Mouse (Mus musculus): ENCODE measurements around the gene Nkpd1. TPM values are rescaled to one million over a fixed set of nuclear protein-coding genes. Genes with fewer than 3 reads are reported as not detected.

Nkpd1 gene
- polyA plus RNA-seq, 1 experiment from 2014 or later, result not detected

Other genes starting within 250 kb of the Nkpd1 start
- 53.2 and 54.9 TPM in 2 replicates for gene Vasp, start 246.0 kb upstream of the Nkpd1 start, polyA plus RNA-seq (2014; fragmentation: Nextera tagmentation; extraction: Ambion mirVana)
- gene Ppm1n, start 237.8 kb upstream of the Nkpd1 start, polyA plus RNA-seq (2014; fragmentation: Nextera tagmentation; extraction: Ambion mirVana), result not detected in 2 replicates
- 15.8 and 17.5 TPM in 2 replicates for gene Rtn2, start 235.2 kb upstream of the Nkpd1 start, polyA plus RNA-seq (2014; fragmentation: Nextera tagmentation; extraction: Ambion mirVana)
- not detected in 2 replicates for gene Fosb, start 207.8 kb upstream of the Nkpd1 start, polyA plus RNA-seq (2014; fragmentation: Nextera tagmentation; extraction: Ambion mirVana)
- 87.1 and 94.5 TPM in 2 replicates for gene Ercc1, start 173.1 kb upstream of the Nkpd1 start, polyA plus RNA-seq (2014; fragmentation: Nextera tagmentation; extraction: Ambion mirVana)
- 20.1 and 21.5 TPM in 2 replicates for gene Cd3eap, start 158.4 kb upstream of the Nkpd1 start, polyA plus RNA-seq (2014; fragmentation: Nextera tagmentation; extraction: Ambion mirVana)
- gene Ppp1r13l, start 158.1 kb upstream of the Nkpd1 start, polyA plus RNA-seq (2014; fragmentation: Nextera tagmentation; extraction: Ambion mirVana), result 4.7 and 5.2 TPM in 2 replicates
- 7.1 and 8.2 TPM in 2 replicates for gene Ercc2, start 135.8 kb upstream of the Nkpd1 start, polyA plus RNA-seq (2014; fragmentation: Nextera tagmentation; extraction: Ambion mirVana)
- 3.9 and 5.6 TPM in 2 replicates for gene Klc3, start 113.7 kb upstream of the Nkpd1 start, polyA plus RNA-seq (2014; fragmentation: Nextera tagmentation; extraction: Ambion mirVana)
- gene Ckm, start 113.1 kb upstream of the Nkpd1 start, polyA plus RNA-seq (2014; fragmentation: Nextera tagmentation; extraction: Ambion mirVana), result 0.17 TPM in 1 of 2 replicates, not detected in the other
- 7.9 and 8.6 TPM in 2 replicates for gene Mark4, start 59.0 kb upstream of the Nkpd1 start, polyA plus RNA-seq (2014; fragmentation: Nextera tagmentation; extraction: Ambion mirVana)
- 1.2 and 1.7 TPM in 2 replicates for gene Exoc3l2, start 54.5 kb upstream of the Nkpd1 start, polyA plus RNA-seq (2014; fragmentation: Nextera tagmentation; extraction: Ambion mirVana)
- gene Bloc1s3, start 9.5 kb upstream of the Nkpd1 start, polyA plus RNA-seq (2014; fragmentation: Nextera tagmentation; extraction: Ambion mirVana), result 2.3 and 2.6 TPM in 2 replicates
- gene Trappc6a, start 9.4 kb upstream of the Nkpd1 start, polyA plus RNA-seq (2014; fragmentation: Nextera tagmentation; extraction: Ambion mirVana), result 51.7 and 58.2 TPM in 2 replicates
- 3.6 and 3.7 TPM in 2 replicates for gene Ppp1r37, start 45.2 kb downstream of the Nkpd1 start, polyA plus RNA-seq (2014; fragmentation: Nextera tagmentation; extraction: Ambion mirVana)
- gene Zfp296, start 59.4 kb downstream of the Nkpd1 start, polyA plus RNA-seq (2014; fragmentation: Nextera tagmentation; extraction: Ambion mirVana), result 0.22 and 0.31 TPM in 2 replicates
- gene Gemin7, start 59.8 kb downstream of the Nkpd1 start, polyA plus RNA-seq (2014; fragmentation: Nextera tagmentation; extraction: Ambion mirVana), result 158 and 167 TPM in 2 replicates
- gene Clasrp, start 86.6 kb downstream of the Nkpd1 start, polyA plus RNA-seq (2014; fragmentation: Nextera tagmentation; extraction: Ambion mirVana), result 36.0 and 37.4 TPM in 2 replicates
- gene Relb, start 111.6 kb downstream of the Nkpd1 start, polyA plus RNA-seq (2014; fragmentation: Nextera tagmentation; extraction: Ambion mirVana), result 3.8 and 4.3 TPM in 2 replicates
- 92.5 and 94.7 TPM in 2 replicates for gene Clptm1, start 147.2 kb downstream of the Nkpd1 start, polyA plus RNA-seq (2014; fragmentation: Nextera tagmentation; extraction: Ambion mirVana)
- 0.41 and 0.82 TPM in 2 replicates for gene Apoc2, start 160.1 kb downstream of the Nkpd1 start, polyA plus RNA-seq (2014; fragmentation: Nextera tagmentation; extraction: Ambion mirVana)
- gene Gm44805, start 163.6 kb downstream of the Nkpd1 start, polyA plus RNA-seq (2014; fragmentation: Nextera tagmentation; extraction: Ambion mirVana), result not detected in 2 replicates
- not detected in 2 replicates for gene Apoc4, start 163.6 kb downstream of the Nkpd1 start, polyA plus RNA-seq (2014; fragmentation: Nextera tagmentation; extraction: Ambion mirVana)
- gene Apoc1, start 174.8 kb downstream of the Nkpd1 start, polyA plus RNA-seq (2014; fragmentation: Nextera tagmentation; extraction: Ambion mirVana), result 5.4 and 6.1 TPM in 2 replicates
- 180 and 210 TPM in 2 replicates for gene Apoe, start 181.3 kb downstream of the Nkpd1 start, polyA plus RNA-seq (2014; fragmentation: Nextera tagmentation; extraction: Ambion mirVana)
- gene Tomm40, start 197.6 kb downstream of the Nkpd1 start, polyA plus RNA-seq (2014; fragmentation: Nextera tagmentation; extraction: Ambion mirVana), result 123 and 131 TPM in 2 replicates
- 69.8 and 73.0 TPM in 2 replicates for gene Nectin2, start 232.6 kb downstream of the Nkpd1 start, polyA plus RNA-seq (2014; fragmentation: Nextera tagmentation; extraction: Ambion mirVana)

Data from embryonic facial prominence, embryonic 11.5 days (tissue).